Mouse (Mus musculus): Measurements from ENCODE around the gene Cryz.
"Not testable (repeated sequence)": the region's sequence is repeated elsewhere in the genome, so short reads cannot be mapped to it uniquely, and the experiment has no call there.

Cryz gene

DNA sequence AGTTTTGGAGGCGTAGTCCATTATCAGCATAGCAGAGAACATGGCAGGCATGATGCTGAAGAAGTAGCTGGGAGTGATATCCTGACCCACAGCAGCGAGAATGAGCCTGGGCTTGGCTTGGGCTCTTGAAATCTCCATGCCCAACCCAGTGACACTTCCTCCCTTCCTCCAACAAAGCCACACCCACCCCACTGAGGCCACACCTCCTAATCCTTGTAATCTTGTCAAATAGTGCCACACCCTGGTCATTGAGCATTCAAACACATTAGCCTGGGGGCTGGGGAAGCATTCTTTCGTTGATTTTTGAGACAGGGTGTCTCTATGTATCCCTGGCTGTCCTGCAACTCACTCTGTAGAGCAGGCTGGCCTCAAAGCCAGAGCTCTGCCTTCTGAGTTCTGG lies 15.4 kb downstream of the Cryz start:
- no peak for DNase-seq (ENCODE audit: low spot score in 2 of 2)

GRCm38 (mm10) chr3:154614771-154615170 lies 18.3 kb downstream of the Cryz start:
- DNase-seq (ENCODE audit: low spot score in 2 of 2): no peak

DNA sequence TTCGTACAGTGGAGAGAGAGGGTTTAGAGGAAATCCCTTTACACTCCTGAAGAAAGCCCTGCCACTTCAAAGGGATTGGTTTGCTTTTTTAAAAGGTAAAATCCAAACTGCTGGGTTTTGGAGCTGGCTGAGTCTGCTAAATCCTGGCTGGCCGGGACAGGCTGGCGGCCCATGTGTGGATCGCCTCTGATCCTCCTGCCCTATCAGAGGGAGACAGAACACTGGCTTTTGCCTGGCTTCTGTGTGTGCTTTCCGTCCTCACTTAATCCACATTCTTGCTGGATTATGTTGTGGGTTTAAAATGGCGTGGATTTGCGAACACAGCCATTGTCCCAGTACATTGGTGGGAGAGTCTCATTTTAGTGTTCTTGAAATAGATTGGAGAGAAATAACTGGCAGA lies 18.8 kb downstream of the Cryz start:
- DNase-seq (ENCODE audit: low spot score in 2 of 2): no peak

DNA sequence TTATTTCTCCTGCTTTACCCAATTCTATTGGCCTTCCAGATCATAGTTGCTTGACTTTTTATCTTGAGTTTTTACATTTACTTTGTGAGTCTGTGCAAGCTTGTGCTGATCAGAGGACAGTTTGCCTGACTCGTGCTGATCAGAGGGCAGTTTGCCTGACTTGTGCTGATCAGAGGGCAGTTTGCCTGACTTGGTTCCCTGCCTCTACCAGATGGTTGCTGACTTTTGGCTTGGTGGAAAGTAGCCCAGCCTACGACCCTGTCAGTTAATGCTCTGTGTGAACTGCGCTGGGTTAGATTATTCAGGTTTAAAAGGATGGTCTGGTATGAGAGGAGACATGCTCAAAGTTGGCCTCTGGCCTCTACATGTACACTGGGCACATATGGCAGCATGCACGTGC lies 19.6 kb downstream of the Cryz start:
- DNase-seq (ENCODE audit: low spot score in 2 of 2): no peak

DNA sequence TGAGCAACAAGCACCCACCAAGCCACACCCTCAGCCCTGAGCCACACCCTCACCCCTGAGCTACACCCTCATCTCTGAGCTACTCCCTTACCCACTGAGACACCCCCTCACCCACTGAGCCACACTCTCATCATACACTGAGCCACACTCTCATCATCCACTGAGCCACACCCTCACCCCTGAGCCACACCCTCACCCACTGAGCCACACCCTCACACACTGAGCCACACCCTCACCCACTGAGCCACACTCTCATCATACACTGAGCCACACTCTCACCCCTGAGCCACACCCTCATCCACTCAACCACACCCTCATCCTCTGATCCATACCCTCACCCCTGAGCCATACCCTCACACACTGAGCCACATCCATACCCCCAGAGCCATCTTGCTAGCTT lies 31.8 kb downstream of the Cryz start:
- DNase-seq (ENCODE audit: low spot score in 2 of 2): no peak

DNA sequence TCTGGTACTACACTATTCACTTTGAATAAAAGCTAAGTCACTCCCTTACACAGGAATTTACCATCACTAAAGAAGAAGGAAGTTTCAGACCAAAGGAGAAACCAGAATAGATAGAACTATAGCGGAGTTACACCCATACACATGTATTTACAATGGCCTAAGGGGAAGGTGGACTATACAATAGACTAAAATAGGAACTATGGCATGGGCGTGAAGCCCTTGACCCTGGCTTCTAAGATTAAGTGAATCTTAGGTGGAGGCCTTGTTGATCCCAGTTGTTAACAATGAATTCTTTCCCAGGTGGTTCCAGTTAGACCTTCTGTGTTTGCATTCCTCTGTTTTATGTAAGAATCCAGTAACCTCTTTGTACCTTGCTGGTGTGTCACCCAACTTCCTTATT lies 34.8 kb downstream of the Cryz start:
- DNase-seq (ENCODE audit: low spot score in 2 of 2): not testable (repeated sequence)

DNA sequence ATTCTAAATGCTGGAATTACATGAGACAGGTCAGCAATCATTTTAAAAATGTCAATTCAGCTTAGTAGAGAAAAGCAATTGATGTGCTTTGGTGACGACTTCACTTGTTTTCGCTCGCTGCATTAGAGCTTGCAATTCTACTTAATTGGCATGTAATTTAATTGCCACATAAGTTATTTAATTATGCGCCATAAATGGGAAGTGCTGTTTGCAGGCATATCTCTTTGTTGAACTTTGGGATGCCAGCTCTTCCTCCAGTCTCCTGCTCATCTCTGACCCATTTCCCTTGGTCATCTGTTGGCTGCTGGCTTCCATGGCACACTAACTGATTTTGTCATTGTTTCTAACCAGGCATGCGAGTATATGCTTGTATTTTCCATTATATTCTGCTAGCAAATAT lies 36.6 kb downstream of the Cryz start:
- no peak for DNase-seq (ENCODE audit: low spot score in 2 of 2)

GRCm38 (mm10) chr3:154646638-154647442 lies 50.3 kb downstream of the Cryz start:
- DNase-seq (ENCODE audit: low spot score in 2 of 2): no peak

- DNase-seq (ENCODE audit: low spot score in 2 of 2): no peak
These were observed 50.9 kb downstream of the Cryz start for GRCm38 (mm10) chr3:154647443-154647780.

GRCm38 (mm10) chr3:154649411-154650285 lies 53.1 kb downstream of the Cryz start:
- DNase-seq (ENCODE audit: low spot score in 2 of 2): no peak

DNA sequence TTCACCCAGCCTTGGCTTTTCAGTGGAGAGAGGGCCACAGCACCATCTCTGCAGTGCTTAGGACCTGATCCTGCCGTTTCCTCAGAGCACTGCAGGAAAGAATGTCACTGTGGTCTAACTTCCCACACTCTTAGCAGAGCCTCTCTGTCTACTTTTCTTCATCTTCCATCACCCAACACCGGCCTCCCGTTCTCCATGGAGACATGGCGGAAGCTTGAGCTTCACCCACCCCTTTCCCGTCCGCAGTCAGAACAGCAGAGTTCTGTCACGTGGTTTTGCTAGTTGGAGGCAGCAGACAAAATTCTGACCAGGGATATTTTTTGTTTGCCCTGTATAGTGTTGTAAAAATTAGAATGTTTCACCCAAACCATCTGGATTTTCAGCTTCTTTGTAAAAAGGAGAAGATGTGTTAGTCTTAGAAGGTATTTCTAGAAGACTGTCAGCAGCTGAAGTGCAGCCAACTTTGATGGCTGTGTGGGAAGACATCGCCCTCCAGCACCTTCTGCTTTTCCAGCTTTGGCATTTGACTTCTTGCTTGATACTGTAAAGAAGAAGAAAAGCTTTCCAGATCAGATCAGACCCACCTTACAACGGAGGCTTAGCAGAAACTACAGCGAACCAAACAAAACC lies 54.8 kb downstream of the Cryz start:
- no peak for DNase-seq (ENCODE audit: low spot score in 2 of 2)

GRCm38 (mm10) chr3:154652581-154653420 lies 56.3 kb downstream of the Cryz start:
- DNase-seq (ENCODE audit: low spot score in 2 of 2): no peak

- DNase-seq (ENCODE audit: low spot score in 2 of 2): no peak
These were observed 56.9 kb downstream of the Cryz start for GRCm38 (mm10) chr3:154653454-154653853.

- no peak for DNase-seq (ENCODE audit: low spot score in 2 of 2)
These were observed 57.8 kb downstream of the Cryz start for GRCm38 (mm10) chr3:154654284-154654683.

DNA sequence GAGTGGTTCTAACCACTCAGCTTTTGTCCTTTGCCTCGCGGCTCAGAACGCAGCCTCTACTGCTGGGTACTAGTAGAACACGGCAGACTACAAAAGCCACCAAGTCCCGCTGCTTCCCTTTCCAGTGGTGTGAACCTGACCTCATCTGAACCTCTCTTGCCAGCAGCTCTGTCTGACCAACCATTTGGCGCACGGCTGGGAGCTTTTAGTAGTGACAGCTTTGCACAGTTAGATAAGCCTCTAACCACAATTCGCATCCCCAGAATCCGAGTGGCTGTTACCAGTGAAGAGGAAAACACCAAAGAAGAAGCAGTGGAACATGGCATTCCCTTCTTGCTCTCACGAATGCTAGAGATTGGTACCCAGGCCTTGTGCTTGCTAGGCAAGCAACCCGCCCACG lies 58.4 kb downstream of the Cryz start:
- no peak for DNase-seq (ENCODE audit: low spot score in 2 of 2)

DNA sequence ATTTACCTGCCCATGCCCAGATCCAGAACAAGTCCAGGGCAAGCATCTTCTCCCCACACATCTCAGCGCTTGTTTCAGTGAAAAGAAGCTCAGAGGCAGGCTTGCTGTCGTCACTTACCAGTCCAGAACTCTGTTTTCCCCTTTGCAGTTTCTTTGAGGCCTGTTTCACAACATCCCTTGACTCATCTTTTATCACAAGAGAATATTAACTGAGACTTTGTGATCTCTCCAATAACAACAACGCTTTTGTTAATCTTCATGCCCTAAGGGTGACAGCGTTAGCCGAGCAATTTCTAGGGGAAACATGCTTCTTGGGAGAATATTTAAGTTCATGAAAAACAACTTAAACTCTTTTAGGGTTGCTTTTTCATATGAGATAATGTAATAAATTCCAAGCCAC lies 59.2 kb downstream of the Cryz start:
- DNase-seq (ENCODE audit: low spot score in 2 of 2): no peak

DNA sequence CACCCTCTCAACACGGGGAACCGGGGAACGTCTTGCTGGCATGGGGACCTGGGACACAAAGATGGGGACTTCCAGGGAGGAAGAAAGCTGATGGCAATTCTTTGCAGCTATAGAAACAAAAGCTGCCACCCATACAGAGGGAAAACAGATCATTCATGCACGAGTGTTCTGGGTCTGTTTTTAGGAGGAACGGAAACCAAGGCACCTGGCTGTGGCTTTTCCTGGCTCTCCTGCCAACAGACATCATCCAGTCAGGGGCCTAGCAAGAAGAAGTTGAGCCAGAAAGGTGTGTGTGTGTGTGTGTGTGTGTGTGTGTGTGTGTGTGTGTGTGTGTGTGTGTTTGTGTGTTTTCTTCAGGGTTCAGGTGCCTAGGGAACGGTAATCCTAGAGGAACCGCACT lies 67.0 kb downstream of the Cryz start, which contains the start of gene Erich3:
Gene Erich3, plus strand, starts transcription at position 315 of the 400 bp plus-strand sequence.
- DNase-seq (ENCODE audit: low spot score in 2 of 2): no peak

DNA sequence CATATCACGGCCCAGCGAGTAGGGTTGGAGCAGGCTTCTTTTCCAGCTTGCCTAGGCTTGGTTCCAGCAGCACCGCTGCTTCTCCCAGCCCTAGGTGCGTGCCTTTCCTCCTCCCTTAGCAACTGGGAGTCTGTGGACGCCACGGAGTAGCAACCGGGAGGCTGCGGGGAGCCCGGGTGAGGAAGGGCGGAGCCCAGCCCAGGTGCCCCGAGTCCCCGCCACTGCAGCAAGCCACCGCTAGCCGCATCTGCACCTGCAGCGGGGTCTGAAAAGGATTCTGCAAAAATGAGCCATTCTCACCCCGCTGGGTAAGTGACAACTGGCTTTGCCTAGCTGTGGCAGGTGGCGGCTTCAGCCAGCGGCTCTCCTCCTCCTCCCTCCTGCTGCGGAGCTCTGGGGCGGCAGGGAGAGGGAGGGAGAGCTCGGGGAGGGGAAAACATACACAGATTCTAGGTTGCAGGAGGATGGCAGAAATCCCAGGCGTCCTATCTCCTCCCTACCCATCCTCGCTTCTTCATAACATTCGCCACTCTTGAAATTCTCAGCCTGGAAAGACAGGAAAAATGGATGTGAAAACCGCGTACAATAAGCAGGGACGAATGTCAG lies 67.6 kb downstream of the Cryz start:
- DNase-seq (ENCODE audit: low spot score in 2 of 2): no peak

DNA sequence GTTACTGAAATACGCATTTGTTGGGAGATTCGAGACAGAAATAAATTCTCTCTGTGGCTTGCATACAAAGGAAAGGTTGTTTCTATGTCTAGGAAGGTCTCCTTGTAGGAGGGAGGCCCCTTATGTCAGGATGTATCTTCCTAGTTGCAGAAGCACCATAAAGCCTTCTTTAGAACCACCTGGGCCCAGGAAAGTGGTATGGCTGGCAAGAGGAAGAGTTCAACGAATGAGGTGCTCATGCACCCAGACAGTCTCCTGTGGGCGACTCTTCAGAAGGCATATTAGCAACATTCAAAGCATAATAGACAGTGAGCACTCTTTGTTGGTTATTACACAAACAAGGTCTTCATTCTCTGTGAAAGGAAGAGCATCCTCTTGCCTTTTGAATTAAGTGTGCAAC lies 68.1 kb downstream of the Cryz start:
- no peak for DNase-seq (ENCODE audit: low spot score in 2 of 2)

DNA sequence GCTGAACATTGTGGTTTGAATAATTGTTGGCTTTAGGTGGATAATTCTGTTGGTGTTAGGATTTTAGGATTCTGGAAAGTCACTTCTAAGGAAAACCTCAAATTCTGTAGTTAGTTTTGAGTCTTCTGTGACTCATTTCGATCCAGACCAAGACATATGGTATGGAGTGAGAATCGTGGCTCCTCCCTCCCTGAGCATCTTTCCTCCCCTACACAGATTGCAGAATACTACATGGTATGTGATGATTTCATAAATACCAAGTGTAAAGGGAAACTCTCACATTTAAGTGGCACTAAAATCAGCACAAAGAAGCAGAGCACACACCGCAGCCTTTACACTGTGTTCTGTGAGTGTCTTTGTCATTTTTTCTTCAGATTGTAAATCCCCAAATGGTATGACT lies 72.0 kb downstream of the Cryz start:
- no peak for DNase-seq (ENCODE audit: low spot score in 2 of 2)

GRCm38 (mm10) chr3:154670584-154670983 lies 74.1 kb downstream of the Cryz start:
- DNase-seq (ENCODE audit: low spot score in 2 of 2): no peak

All from spleen, postnatal 36 days (tissue).